Mouse (Mus musculus): ENCODE measurements around the gene Snx6. TPM values are rescaled to one million over a fixed set of nuclear protein-coding genes. Genes with fewer than 3 reads are reported as not detected.
A peak's percentile ranks its signal among the peaks of the same experiment; 100 is the strongest.

Gene Snx6
- polyA plus RNA-seq, 1 experiment from 2014 or later, result 186 TPM

- H3K36me3 ChIP-seq (ENCODE audit: insufficient read depth), result no peaks in the 10 kb centered on the region
- no peak overlapping the region for H3K9ac ChIP-seq
- ATAC-seq (ENCODE audit: insufficient read depth) (no peak), DNase-seq (no peak)
- no peak for TF ChIP-seq CTCF (IDR thresholded peaks at IDR 0.05; ENCODE audit: low read depth)
- WGBS, result 77% methylated on average over 6 of the region's 6 CpGs
- H3K4me1 ChIP-seq (ENCODE audit: insufficient read depth), result peaks cover 3% of the 10 kb centered on the region
- no peak overlapping the region for H3K4me3 ChIP-seq (ENCODE audit: low read depth, low read length)
- no peaks in the 10 kb centered on the region for H3K27me3 ChIP-seq (ENCODE audit: insufficient read depth, low read length)
- H3K27ac ChIP-seq (ENCODE audit: low read depth), result no peak overlapping the region
- no peak overlapping the region for H3K4me2 ChIP-seq
- H3K9me3 ChIP-seq (ENCODE audit: low read depth, low read length), result no peaks in the 10 kb centered on the region
Observed at GRCm38 (mm10) chr12:54805254-54806002, 9.9 kb upstream of the Snx6 start.

GRCm38 (mm10) chr12:54803531-54803930, 8.0 kb upstream of the Snx6 start:
- Histone ChIP-seq H3K9ac (no peak overlapping the region), H3K27ac (ENCODE audit: low read depth) (no peak overlapping the region), H3K4me1 (ENCODE audit: insufficient read depth) (no peaks in the 10 kb centered on the region; the same call in 1 of the 2 replicates), H3K27me3 (ENCODE audit: insufficient read depth, low read length) (no peaks in the 10 kb centered on the region), H3K4me2 (no peak overlapping the region), H3K9me3 (ENCODE audit: low read depth, low read length) (no peaks in the 10 kb centered on the region), H3K4me3 (ENCODE audit: low read depth, low read length) (no peak overlapping the region), H3K36me3 (ENCODE audit: insufficient read depth) (no peaks in the 10 kb centered on the region)
- DNase-seq, result no peak
- no peak for ATAC-seq (ENCODE audit: insufficient read depth)
- TF ChIP-seq CTCF (IDR thresholded peaks at IDR 0.05; ENCODE audit: low read depth), result no peak
- WGBS, result 79% methylated on average over 3 of the region's 3 CpGs

GRCm38 (mm10) chr12:54796516-54797195, 1.2 kb upstream of the Snx6 start:
- no peaks in the 10 kb centered on the region for H3K9me3 ChIP-seq (ENCODE audit: low read depth, low read length)
- H3K4me3 ChIP-seq (ENCODE audit: low read depth, low read length), result no peak overlapping the region
- H3K4me2 ChIP-seq, result no peak overlapping the region
- peaks cover 10% of the 10 kb centered on the region; the same call in 1 of the 2 replicates for H3K4me1 ChIP-seq (ENCODE audit: insufficient read depth)
- peaks cover 13% of the 10 kb centered on the region; the same call in 1 of the 2 replicates for H3K36me3 ChIP-seq (ENCODE audit: insufficient read depth)
- H3K27ac ChIP-seq (ENCODE audit: low read depth), result no peak overlapping the region
- no peaks in the 10 kb centered on the region for H3K27me3 ChIP-seq (ENCODE audit: insufficient read depth, low read length)
- no peak for DNase-seq
- no peak for TF ChIP-seq CTCF (IDR thresholded peaks at IDR 0.05; ENCODE audit: low read depth)
- no peak overlapping the region for H3K9ac ChIP-seq
- ATAC-seq (ENCODE audit: insufficient read depth), result no peak
- 82% methylated on average over 8 of the region's 8 CpGs for WGBS

- Histone ChIP-seq H3K27ac (ENCODE audit: low read depth) (no peak overlapping the region), H3K9ac (peak overlapping the region; percentile 99), H3K36me3 (ENCODE audit: insufficient read depth) (peaks cover 15% of the 10 kb centered on the region; the same call in 1 of the 2 replicates), H3K4me3 (ENCODE audit: low read depth, low read length) (peak overlapping the region; percentile 95), H3K4me2 (peak overlapping the region; percentile 72), H3K4me1 (ENCODE audit: insufficient read depth) (peaks cover 17% of the 10 kb centered on the region; the same call in 1 of the 2 replicates), H3K9me3 (ENCODE audit: low read depth, low read length) (no peaks in the 10 kb centered on the region), H3K27me3 (ENCODE audit: insufficient read depth, low read length) (no peaks in the 10 kb centered on the region)
- ATAC-seq (ENCODE audit: insufficient read depth) (no peak), DNase-seq (no peak)
- no peak for TF ChIP-seq CTCF (IDR thresholded peaks at IDR 0.05; ENCODE audit: low read depth)
- WGBS, result 16% methylated on average over 3 of the region's 3 CpGs
Observed at GRCm38 (mm10) chr12:54794392-54794791, 1.1 kb downstream of the Snx6 start.

- no peak for TF ChIP-seq CTCF (IDR thresholded peaks at IDR 0.05; ENCODE audit: low read depth)
- H3K9ac ChIP-seq, result no peak overlapping the region
- ATAC-seq (ENCODE audit: insufficient read depth), result no peak
Observed at GRCm38 (mm10) chr12:54791465-54791864, 4.0 kb downstream of the Snx6 start.

GRCm38 (mm10) chr12:54789346-54790143, 6.0 kb downstream of the Snx6 start:
- peaks cover 19% of the 10 kb centered on the region for H3K36me3 ChIP-seq (ENCODE audit: insufficient read depth)
- TF ChIP-seq CTCF (IDR thresholded peaks at IDR 0.05; ENCODE audit: low read depth), result peak; percentile 27; the same call in 1 of the 2 replicates
- 9% methylated on average over 11 of the region's 11 CpGs for WGBS
- H3K4me1 ChIP-seq (ENCODE audit: insufficient read depth), result peaks cover 18% of the 10 kb centered on the region; the same call in 1 of the 2 replicates
- H3K9me3 ChIP-seq (ENCODE audit: low read depth, low read length), result no peaks in the 10 kb centered on the region
- H3K27ac ChIP-seq (ENCODE audit: low read depth), result peak overlapping the region; percentile 10; the same call in 1 of the 2 replicates
- DNase-seq, result peak; percentile 79
- ATAC-seq (ENCODE audit: insufficient read depth), result peak; percentile 83
- H3K27me3 ChIP-seq (ENCODE audit: insufficient read depth, low read length), result no peaks in the 10 kb centered on the region
- no peak overlapping the region for H3K4me3 ChIP-seq (ENCODE audit: low read depth, low read length)
- no peak overlapping the region for H3K9ac ChIP-seq
- peak overlapping the region; percentile 38 for H3K4me2 ChIP-seq

More at GRCm38 (mm10) chr12:54791465-54791864, 4.0 kb downstream of the Snx6 start:
- Histone ChIP-seq H3K27me3 (ENCODE audit: insufficient read depth, low read length) (no peaks in the 10 kb centered on the region), H3K27ac (ENCODE audit: low read depth) (0 out of 2 replicates have a peak overlapping the region, but pooled peaks have one; percentile 5), H3K4me1 (ENCODE audit: insufficient read depth) (peaks cover 18% of the 10 kb centered on the region; the same call in 1 of the 2 replicates), H3K36me3 (ENCODE audit: insufficient read depth) (peaks cover 15% of the 10 kb centered on the region; the same call in 1 of the 2 replicates), H3K4me2 (no peak overlapping the region), H3K4me3 (ENCODE audit: low read depth, low read length) (no peak overlapping the region), H3K9me3 (ENCODE audit: low read depth, low read length) (no peaks in the 10 kb centered on the region)
- 77% methylated on average over 8 of the region's 8 CpGs for WGBS
- no peak for DNase-seq

Data from lung, embryonic 14.5 days (tissue).